Mouse (Mus musculus) CD4-positive, CD25-positive, alpha-beta regulatory T cell (primary cell): ENCODE measurements around the gene Anxa9. TPM values are rescaled to one million over a fixed set of nuclear protein-coding genes. Genes with fewer than 3 reads are reported as not detected.

ENCODE experiments used
- polyA plus RNA-seq: library from polyadenylated mRNA; unstranded; fragments of 100-300 nt; shearing (Covaris generic); gene quantifications from one replicate; pipeline ENCODE4 v1.2.1, GENCODE M21; 2017

The Anxa9 gene
- 0.41 TPM for polyA plus RNA-seq

GRCm38 (mm10) chr3:95307100-95307499, at the start of gene Anxa9:
Gene Anxa9, minus strand, starts transcription at chr3:95307176.

GRCm38 (mm10) chr3:95314486-95315093, 7.6 kb upstream of the Anxa9 start, which contains the start of gene Cers2:
Gene Cers2, plus strand, starts transcription at chr3:95314791.

GRCm38 (mm10) chr3:95281216-95282126, 25.5 kb downstream of the Anxa9 start, which contains the start of the genes Mindy1 and Prune1:
Gene Mindy1, plus strand, starts transcription at chr3:95281345.
Gene Prune1, minus strand, starts transcription at chr3:95282076.

GRCm38 (mm10) chr3:95250783-95251424, 56.1 kb downstream of the Anxa9 start, which contains the start of gene Bnipl:
Gene Bnipl, minus strand, starts transcription at chr3:95251193.

Other genes with a start within 250 kb of the Anxa9 start
- 26.5 TPM for gene Pip5k1a, start 200.2 kb downstream of the Anxa9 start, polyA plus RNA-seq
- gene Vps72, start 196.2 kb downstream of the Anxa9 start, polyA plus RNA-seq = 112 TPM
- gene Tmod4, start 182.7 kb downstream of the Anxa9 start, polyA plus RNA-seq = 1.5 TPM
- 106 TPM for gene Scnm1, start 173.2 kb downstream of the Anxa9 start, polyA plus RNA-seq
- 31.8 TPM for gene Lysmd1, start 173.1 kb downstream of the Anxa9 start, polyA plus RNA-seq
- 230 TPM for gene Tnfaip8l2, start 164.8 kb downstream of the Anxa9 start, polyA plus RNA-seq
- gene Sema6c, start 146.7 kb downstream of the Anxa9 start, polyA plus RNA-seq = 2.2 TPM
- gene Gabpb2, start 89.3 kb downstream of the Anxa9 start, polyA plus RNA-seq = 29.6 TPM
- gene Cdc42se1, start 78.4 kb downstream of the Anxa9 start, polyA plus RNA-seq = 405 TPM
- 7.6 TPM for gene Mllt11, start 75.0 kb downstream of the Anxa9 start, polyA plus RNA-seq
- gene Gm128, start 65.6 kb downstream of the Anxa9 start, polyA plus RNA-seq = 1.3 TPM
- 0.19 TPM for gene Bnipl, start 56.0 kb downstream of the Anxa9 start, polyA plus RNA-seq
- 29.0 TPM for gene Mindy1, start 25.8 kb downstream of the Anxa9 start, polyA plus RNA-seq
- gene Prune1, start 25.1 kb downstream of the Anxa9 start, polyA plus RNA-seq = 7.9 TPM
- gene Cers2, start 7.6 kb upstream of the Anxa9 start, polyA plus RNA-seq = 228 TPM
- gene Setdb1, start 50.0 kb upstream of the Anxa9 start, polyA plus RNA-seq = 38.1 TPM
- not detected for gene 4930558C23Rik, start 95.7 kb upstream of the Anxa9 start, polyA plus RNA-seq
- 52.0 TPM for gene Arnt, start 127.2 kb upstream of the Anxa9 start, polyA plus RNA-seq
- gene Ctsk, start 192.1 kb upstream of the Anxa9 start, polyA plus RNA-seq = not detected
- 350 TPM for gene Ctss, start 219.6 kb upstream of the Anxa9 start, polyA plus RNA-seq